Mouse (Mus musculus) cerebellum, adult 8-10 months (tissue): ENCODE data around the gene B4galnt1.
"Not testable (repeated sequence)": the region's sequence is repeated elsewhere in the genome, so short reads cannot be mapped to it uniquely, and the experiment has no call there.

Source experiments
- DNase-seq: peaks from one replicate; pipeline ENCODE4 v3.0.0; 2022

Gene B4galnt1

DNA sequence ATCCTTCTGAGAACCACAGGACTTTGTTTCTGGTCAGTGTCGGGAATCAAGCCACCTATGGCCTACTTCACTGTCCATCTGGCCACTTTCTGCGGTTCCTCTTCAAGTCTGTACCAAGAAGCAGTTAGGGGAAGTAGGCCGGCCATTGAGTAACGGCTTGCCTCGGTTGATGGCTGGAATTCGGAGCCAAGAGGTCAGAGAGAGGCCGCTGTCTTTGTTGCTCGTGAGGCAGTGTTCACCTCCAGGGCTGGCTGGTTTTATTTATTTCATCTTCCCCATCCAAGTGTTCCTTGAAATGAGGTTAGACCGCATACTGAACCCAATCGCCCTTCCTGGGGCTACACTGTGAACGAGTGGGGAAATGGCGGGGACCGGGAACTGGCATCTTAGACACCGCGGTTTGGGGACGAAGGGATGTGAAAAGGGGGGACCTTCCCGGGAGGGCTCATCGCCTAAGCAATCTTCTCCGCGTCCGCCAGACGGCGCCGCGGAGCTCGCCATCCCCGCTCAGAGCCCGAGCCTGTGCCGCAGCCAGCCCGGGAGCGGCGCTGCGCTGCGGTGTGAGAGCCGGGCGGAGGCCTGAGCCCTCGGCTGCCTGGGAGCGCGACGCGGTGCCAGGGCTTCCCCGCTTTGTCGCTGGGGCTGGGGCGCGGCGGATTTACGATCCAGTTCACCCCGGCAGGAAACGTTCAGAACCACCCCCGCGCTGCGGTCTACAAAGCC, at the start of gene B4galnt1:
Gene B4galnt1, plus strand, starts transcription at position 595 of the 723 bp plus-strand sequence.
- DNase-seq, result peak; percentile 85

DNA sequence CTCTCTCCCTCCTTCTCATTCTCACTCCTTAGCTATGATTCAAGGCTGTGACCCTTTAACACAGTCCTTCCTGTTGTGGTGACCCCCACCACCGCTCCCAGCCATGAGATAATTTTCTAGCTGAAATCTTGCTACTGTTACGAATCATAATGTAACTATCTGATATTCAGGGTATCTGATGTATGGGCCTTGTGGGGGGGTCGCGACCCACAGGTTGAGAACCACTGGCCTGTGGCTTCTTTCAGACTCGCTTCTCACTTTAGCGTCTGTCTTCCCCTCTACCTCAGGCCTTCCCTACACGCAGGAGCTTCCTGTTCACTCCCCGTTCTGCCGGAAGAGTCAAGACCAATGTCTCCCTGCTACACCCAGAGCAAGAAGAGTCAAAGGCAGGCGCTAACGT, 46.6 kb upstream of the B4galnt1 start:
- DNase-seq, result no peak

DNA sequence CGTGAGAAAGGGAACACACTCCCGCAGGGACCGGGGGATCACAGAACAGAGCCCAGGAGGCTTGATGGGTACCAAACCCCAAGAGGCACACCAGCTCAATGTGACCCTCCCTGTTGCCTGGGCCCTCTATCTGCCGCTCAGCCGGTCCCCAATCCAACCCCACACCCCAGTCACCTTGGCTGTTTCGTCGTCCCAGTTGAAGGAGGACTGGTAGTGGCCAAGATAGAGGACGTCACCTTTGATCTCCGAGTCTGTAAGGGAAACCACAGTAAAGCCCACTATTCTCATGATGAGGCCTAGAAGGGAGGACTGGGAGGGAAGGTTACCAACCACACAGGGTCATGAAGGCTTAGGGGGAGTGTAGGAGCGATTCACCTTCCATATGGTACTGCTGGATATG, 45.8 kb upstream of the B4galnt1 start:
- DNase-seq, result no peak

DNA sequence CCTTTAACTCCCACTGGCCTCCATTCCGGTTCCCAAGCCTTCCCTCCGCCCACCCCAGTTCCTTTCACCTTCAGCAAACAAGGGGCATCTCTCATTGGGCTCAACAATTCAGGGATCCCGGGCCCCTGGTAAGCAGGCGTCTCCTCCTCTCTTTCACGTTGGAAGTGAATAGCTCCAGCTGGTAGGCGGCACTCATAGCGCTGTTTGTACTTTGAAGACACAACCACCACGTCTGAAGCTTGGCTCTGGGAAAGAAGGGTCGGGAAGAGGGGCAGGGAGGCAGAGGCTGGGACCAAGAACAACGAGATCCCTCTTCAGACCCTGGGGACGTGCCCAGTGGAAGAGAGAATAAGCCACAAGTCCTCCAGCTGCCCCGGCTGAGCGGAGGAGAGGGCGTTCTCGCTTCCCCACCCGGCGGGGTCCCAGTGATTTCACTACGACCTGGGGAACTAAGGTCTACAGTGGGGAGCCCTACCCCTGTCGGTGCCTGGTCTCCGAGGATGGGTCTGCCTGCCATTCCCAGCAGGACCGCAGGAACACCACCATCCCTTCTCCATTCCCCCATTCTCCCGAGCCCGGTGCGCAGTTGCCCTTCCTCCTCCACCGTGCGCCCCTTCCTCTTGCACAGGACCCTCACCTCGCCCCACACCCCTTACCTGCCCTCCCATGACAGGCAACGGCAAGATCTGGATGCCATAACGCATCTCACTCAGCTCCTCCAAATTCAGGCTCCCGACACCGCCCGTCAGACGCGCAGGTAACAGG, 44.5 kb upstream of the B4galnt1 start:
- no peak for DNase-seq

DNA sequence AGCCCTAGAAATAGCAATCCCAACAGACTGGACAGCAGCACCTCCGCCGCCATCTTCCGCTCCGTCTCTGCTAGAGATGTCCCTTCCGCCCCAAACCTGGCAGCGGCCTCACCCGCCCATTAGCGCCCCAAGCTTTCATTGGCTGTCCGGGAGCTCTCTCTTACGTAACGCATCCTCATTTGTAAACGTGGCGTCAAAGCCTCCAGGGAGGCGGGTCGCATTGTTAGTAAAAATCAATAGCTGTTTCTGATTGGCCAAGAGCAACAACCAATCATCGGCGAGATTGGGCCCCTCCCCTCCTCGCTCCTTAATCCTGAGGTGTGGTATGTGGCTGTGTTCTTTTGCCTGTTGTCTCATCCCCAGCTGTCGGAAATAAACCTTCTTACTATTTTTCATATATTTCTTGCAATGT, 44.0 kb upstream of the B4galnt1 start, which contains the start of gene Os9:
Gene Os9, minus strand, starts transcription at position 66 of the 412 bp plus-strand sequence.
- DNase-seq, result peak; percentile 95

DNA sequence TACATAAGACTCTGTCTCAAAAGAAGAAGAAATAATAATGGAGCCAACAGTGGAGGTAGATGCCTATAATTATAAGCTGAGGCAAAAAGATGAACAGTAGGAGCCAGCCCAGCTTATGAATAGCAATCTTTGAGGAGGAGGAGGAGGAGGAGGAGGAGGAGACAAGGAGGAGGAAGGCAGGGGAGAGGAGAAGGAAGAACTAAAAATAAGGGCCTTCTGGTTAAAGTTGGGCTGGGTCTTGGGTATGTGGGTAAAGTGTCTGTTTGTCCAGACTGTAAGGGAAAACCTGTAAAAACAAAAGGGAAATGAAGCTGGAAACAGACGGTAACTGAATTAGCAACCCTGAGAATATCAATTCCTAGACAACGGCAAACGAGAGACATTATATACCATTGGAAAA, 43.0 kb upstream of the B4galnt1 start:
- no peak for DNase-seq

DNA sequence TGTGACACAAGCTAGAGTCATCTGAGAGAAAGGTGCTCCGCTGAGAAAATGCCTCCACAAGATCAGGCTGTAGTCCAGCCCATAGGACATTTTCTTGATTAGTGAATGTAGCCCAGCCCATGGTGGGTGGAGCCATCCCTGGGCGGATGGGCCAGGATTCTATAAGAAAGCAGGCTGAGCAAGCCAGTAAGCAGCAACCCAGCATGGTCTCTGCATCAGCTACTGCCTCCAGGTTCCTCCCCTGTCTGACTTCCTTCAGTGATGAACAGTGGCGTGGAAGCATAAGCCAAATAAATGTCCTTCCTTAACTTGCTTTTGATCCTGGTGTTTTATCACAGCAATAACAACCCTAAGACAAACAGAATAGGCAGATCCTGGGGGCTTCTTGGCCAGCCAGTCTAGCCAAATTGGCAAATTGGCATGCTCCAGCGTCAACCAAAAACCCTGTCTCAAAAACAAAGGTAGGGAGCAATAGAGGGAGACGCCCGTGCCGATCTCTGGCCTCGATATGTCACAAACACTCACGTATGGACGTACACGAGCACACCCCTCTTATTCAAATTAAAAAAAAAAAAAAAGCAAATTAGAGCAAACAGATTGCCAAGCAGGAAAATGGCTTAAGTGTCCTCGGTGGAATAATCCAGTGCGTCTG, 42.1 kb upstream of the B4galnt1 start:
- DNase-seq, result peak; percentile 62

DNA sequence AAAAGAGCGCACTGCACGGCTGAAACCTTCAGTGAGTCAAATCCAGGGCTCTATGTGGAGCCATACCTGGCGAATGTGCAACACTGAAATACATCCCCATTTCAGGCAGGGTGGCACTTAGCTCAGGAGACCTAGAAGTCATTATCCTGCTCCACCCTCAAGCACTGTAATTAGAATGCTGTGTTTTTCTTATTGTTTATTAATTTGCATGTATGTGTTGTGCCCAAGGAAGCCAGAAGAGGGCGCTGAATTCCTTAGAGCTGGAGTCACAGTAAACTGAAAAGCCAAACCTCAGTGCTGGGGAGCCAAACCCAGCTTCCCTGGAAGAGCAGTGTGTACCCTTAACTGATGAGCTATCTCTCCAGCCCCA, 41.6 kb upstream of the B4galnt1 start:
- peak; percentile 85 for DNase-seq

DNA sequence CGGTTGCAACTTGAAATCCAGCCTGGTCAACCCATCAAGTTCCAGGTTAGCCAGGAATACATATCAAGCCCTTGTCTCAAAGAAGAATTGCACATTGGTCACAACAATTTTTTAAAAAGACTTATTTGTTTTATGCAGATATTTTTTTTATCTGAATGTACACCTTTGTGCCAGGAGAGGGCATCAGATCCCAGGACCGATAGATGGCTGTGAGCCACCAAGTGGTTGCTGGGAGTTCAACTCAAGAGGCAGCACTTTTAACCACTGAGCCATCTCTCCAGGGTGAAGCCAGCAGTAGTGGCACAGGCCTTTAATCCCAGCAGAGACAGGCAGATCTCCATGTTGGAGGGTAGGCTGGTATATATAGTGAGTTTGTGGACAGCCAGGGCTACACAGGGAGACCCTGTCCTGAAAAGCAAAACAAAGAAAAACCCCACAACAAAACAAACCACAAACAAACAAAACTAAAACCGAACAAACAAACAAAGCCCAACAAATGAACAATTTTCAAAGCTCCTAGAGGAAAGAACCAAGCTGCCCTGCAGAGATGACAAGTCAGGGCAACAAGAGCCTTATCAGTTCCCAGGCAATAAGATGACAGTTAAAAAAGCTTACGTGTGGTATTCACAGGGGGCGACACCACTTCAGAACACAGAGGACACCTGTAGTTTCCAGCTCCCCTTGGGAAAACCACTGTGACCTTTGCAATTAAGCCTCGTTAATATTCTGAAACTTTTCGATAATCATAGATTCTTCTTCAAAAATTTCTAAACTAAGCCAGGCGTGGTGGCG, 39.6 kb upstream of the B4galnt1 start:
- DNase-seq, result no peak

DNA sequence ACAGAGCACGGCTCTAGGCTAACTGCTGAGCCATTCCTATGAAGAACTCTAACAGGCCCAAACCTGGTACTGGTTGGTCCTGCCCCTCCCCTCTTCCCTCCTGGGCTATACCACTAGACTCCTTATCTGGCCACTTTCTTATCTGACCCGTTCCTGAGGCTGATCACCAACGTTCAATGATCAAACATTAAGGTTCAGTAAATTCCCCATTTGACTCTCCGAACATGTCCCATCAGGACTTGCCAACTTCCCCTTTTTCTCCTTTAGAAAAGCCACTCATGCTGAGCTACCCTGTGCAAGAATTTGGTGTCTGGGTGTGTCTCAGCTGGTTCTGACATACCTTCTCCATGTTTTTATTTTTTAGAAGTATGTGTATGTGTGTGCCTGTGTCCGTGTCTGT, 38.4 kb upstream of the B4galnt1 start:
- DNase-seq, result no peak

DNA sequence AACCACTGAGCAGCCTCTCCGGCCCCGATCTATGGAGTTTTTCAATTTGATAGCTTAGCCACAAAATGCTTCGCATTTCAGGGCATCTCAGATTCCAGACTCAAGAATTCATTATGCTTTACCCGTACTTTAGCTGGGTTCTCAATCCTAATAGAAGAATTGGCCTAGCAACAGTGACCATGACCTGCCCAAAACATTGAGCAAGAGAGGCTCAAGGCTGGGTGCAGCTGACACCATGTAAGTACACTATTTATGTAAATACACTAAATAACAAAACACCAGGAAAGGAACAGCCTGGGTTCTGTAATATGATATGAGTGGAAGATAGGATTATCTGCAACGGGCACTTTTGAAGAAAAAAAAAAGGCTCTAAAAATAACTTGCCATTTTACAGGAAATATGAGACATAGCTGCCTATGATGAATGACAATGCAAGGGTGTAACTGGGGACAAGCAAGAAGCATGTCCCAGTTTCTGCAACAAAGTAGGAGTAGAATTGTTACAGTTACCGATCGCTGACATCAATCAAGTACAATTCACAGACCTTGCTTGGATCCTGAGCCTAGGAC, 37.2 kb upstream of the B4galnt1 start:
- DNase-seq, result no peak

DNA sequence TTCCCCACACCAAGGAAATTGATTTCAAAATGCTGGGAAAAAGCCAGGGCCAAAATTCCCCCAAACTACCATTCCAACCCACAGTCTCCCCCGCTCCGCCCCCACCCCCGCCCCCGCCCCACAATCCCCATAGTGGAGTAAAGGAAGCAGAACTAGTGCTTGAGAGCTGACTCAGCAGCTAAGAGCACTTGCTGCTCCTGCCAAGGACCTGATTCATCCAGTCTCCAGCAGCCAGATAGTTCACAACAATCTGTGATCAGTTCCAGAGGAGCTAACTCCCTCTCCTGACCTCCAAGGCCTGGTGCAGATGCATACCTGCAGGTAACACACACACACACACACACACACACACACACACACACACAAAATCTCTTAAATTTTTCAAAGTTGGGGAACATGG, 35.6 kb upstream of the B4galnt1 start:
- no peak for DNase-seq

DNA sequence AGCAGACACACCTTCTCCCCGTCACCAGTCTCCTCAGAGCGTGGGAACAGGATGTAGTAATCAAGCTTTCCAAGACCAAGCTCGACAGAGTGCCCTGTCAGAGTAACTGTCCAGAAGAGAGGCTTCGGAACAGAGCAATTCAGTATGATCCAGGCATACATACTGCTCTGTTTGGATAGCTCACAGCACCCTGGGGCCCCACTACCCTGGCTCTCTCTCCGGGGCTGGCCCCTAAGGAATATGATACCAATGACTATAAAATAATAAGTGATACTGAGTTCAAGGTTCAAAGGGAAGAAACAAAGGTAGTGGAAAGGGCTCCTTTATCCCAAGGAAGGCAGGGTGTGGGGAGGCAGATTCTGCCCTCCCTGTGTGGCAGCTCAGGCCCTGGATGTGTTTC, 32.6 kb upstream of the B4galnt1 start:
- DNase-seq, result no peak

DNA sequence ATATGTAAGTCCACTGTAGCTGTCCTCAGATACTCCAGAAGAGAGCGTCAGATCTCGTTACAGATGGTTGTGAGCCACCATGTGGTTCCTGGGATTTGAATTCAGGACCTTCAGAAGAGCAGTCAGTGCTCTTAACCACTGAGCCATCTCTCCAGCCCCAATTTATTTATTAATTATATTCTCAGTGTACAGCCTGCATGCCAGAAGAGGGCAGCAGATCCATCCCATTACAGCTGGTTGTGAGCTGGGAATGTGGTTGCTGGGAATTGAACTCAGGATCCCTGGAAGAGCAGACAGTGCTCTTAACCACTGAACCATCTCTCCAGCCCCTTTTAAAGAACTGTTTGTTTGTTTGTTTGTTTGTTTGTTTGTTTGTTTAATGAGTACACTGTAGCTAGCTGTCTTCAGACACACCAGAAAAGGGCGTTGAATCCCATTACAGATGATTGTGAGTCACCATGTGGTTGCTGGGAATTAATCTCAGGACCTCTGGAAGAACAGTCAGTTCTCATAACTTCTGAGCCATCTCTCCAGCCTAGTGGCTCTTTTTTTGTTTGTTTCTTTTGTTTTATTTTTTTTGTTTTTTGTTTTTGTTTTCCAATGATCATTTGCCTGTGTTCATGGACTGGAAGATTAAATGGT, 30.5 kb upstream of the B4galnt1 start:
- DNase-seq, result not testable (repeated sequence)

DNA sequence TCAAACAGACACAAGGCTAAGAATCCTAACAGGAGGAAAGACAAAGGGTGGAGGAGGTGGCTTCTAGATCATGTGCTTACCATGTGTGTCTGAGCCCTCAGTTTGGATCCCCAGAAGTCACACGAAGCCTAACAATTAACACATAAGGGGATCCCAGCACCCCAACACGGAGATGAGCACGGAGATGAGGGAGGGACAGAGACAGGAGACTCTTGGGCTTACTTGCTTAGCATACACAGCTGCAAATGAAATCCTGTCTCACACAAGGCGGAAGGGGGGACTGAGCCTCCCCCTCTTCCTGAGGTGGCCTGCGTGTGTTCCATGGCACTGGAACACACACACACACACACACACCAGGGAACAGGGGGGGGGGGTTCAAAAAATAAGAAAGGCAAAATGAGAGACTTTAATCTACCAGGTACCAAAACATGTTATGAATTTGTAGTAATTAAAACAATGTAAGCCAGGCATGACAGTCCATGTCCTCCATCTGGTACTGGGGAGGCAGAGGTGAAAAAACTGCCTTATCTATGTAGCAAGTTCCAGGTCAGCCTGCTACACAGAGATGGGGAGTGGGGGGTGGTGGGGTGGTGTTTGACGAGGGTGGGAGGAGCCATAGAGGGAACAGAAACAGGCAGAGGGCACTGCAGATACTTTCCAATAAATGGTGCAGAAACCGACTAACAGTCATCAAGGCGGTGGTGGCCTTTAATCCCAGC, 29.7 kb upstream of the B4galnt1 start:
- DNase-seq, result no peak

DNA sequence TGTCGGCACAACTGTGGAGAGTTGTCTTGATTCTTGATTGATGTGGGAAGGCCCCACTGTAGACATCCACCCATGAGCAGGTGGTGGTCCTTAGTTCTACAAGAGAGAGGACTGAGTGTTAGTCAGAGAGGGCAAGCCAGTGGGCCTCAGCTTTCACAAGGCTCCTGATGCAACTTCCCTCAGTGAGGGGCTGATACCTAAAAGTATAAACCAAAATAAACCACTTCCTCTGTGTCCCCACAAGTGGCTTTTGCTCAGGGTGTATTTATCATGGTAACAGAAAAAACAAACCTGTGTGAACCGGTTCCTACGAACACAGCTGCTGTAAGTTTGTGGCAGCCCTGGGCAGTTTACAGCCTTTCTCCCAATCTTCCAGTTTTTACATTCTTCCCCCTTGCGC, 28.5 kb upstream of the B4galnt1 start:
- DNase-seq, result no peak

DNA sequence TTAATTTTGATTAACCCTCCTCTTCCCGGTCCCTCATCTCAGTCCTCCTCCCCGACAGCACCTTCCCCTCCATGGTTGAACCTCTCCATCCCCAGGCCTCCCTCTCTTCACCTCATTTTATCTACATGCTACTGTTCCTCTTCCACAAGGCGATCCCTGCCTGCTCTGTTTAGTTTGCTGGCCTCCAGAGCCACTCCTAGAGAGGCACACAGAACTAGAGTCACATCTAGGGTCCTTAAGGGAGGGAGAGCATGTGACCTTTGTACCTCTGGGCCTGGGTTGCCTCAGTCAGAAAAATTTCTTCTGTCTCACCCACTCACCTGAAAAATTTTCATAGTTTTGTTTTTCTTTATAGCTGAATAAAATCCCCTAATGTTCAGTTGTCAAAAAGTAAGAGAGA, 27.1 kb upstream of the B4galnt1 start:
- DNase-seq, result no peak

DNA sequence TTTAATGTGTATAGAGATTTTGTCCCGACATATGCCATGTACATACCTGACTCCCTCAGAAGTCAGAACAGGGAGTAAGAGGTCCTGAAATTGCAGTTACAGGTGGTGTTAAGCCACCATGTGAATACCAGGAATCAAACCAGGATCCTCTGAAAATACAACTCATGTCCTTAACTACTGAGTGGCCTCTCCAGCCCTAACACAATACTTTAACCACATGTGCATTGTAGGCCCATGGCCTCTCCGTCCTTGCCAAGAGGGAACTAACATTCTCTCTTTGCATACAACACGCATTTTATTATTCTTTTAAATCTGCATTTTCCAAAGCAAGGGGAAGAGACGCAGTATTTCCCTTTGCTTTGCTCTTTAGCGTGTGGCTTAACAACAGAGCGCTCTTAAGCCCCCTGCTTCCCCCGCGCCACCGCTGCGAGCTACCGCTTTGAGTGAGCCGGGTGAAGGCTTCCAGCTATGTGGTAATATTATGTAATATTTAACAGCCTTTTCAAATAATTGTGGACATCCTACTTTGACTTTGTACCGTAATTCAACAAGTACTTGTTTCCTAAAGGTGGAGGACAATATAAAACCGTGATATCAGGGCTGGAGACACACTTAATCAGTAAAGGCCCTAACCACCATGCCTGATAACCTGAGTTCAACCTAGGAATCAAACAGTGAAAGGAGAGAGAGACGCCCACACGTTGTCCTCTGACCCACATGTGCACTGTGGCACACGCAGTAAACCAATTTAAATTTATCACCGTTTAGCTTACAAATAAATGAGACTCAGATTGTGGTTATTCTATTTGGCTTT, 26.5 kb upstream of the B4galnt1 start:
- no peak for DNase-seq

DNA sequence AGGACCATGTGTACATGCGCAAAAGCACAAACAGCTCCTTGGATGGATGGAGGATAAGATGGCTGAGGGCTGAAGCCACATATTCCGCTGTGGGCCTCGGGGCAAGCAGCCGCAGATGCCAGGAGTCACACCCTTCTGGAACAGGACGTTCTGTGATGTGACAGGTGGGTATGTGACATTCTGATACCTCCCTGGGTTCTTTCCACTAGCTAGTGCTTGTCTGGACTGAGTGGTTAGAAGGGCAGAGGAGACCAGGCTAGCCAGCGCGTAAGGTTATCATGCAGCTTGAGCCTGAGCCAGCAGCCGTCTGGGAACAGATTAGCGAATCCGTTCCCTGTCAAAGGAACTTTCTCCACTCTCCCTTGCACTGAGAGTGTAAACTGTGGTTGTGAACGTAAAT, 24.1 kb upstream of the B4galnt1 start:
- no peak for DNase-seq

DNA sequence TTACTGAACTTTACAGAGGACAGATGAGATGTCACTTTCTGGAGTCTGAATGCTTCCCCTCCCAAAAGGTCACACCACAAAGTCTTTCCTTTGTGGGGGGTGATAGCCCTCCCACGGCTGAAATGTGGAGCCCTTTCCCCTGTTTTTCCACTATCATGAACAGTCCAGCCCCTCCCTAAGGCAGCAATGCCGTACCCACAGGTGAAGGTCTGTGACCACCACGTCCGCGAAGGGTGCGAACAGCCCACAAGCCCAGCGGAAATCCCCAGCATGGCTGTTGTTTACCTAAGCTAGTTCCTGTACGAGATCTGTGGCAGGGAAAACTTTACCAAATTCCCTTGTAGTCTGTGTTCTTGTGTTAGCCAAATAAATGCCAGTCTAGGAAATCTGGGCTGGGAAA, 23.5 kb upstream of the B4galnt1 start:
- no peak for DNase-seq

DNA sequence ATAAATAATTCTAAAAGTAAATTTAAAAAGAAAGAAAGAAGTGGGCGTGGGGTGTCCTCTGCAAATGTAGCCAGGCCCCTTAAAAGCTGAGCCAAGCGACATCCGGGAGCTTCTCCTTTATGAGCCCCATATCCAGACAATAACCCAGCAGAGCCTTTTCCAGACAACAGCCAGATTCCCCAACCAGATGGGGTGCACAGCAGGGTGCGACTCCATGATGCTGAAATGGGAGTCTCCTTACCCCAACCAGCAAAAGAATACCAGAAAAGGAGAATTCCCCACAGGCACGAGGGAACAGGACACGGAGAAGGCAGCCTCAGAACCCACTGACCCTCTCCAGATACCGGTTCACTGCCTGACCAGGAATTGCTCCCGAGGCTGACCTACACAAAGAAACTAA, 21.8 kb upstream of the B4galnt1 start:
- DNase-seq, result peak; percentile 23
